Mouse (Mus musculus): Measurements from ENCODE around the gene Speer4e. TPM values are rescaled to one million over a fixed set of nuclear protein-coding genes. Genes with fewer than 3 reads are reported as not detected.
"Not testable (repeated sequence)": the region's sequence is repeated elsewhere in the genome, so short reads cannot be mapped to it uniquely, and the experiment has no call there.

The Speer4e gene
- polyA plus RNA-seq, 2 experiments, result not detected

DNA sequence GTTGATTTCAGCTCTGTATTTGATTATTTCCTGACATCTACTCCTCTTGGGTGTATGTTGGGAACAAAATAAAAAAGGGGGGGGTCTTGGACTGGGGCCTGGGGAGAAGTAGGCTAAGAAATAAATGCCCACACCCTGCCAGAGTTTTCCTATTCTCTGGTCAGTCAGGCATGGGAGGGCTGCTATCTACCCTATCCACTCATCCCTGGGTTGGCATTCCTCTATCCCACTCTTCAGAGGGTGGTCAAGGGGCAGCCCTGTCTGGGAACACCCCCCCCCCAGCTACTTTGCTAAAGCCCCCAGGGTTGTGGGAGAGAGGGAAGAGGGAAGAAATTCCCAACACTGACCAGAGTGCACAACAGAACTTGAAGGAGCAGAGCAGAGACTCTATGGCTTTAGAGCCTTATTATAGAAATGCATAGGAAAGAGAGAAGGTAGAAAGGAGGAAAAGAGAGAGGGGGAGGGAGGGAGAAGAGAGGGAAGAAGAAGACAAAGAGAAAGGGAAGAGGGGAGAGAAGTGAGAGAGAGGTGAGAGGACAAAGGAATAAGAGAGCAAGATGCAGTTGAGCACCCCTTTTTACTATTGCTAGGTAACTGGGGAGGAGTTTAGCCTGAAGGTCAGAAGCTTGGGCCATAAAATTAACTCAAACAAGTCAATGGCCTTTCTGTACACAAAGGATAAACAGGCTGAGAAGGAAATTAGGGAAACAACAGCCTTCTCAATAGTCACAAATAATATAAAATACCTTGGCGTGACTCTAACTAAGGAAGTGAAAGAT, 17.9 kb upstream of the Speer4e start:
- H3K27me3 ChIP-seq (ENCODE audit: control insufficient read depth, insufficient read depth, low read length); ATAC-seq (ENCODE audit: insufficient read depth): not testable (repeated sequence)

GRCm38 (mm10) chr5:14953587-14953986, 15.4 kb upstream of the Speer4e start:
- H3K36me3 ChIP-seq (replicated peaks; ENCODE audit: control insufficient read depth, insufficient read depth, low read depth); ATAC-seq (ENCODE audit: insufficient read depth); H3K4me2 ChIP-seq (ENCODE audit: low read depth); H3K27ac ChIP-seq; H3K9me3 ChIP-seq (ENCODE audit: control insufficient read depth, low read length); H3K27me3 ChIP-seq (ENCODE audit: control insufficient read depth, insufficient read depth, low read length); DNase-seq (ENCODE audit: low read depth in 3 of 3, low spot score in 3 of 3); H3K4me3 ChIP-seq (ENCODE audit: insufficient read depth in 1 of 2, low read depth in 2 of 2, low read length in 2 of 2); H3K4me1 ChIP-seq (replicated peaks; ENCODE audit: control insufficient read depth in 2 of 2, insufficient read depth in 2 of 2, low read length in 1 of 2); H3K9ac ChIP-seq (replicated peaks): not testable (repeated sequence)

More for the DNA sequence above, 17.9 kb upstream of the Speer4e start:
- H3K4me3 ChIP-seq (ENCODE audit: insufficient read depth in 1 of 2, low read depth in 2 of 2, low read length in 2 of 2); H3K4me2 ChIP-seq (ENCODE audit: low read depth); H3K36me3 ChIP-seq (replicated peaks; ENCODE audit: control insufficient read depth, insufficient read depth, low read depth); H3K4me1 ChIP-seq (replicated peaks; ENCODE audit: control insufficient read depth in 2 of 2, insufficient read depth in 2 of 2, low read length in 1 of 2); H3K9me3 ChIP-seq (ENCODE audit: control insufficient read depth, low read length); H3K27ac ChIP-seq; DNase-seq (ENCODE audit: low read depth in 3 of 3, low spot score in 3 of 3); H3K9ac ChIP-seq (replicated peaks): not testable (repeated sequence)
- WGBS (ENCODE audit: insufficient replicate concordance), result 57% methylated on average over 1 of the region's 1 CpGs

DNA sequence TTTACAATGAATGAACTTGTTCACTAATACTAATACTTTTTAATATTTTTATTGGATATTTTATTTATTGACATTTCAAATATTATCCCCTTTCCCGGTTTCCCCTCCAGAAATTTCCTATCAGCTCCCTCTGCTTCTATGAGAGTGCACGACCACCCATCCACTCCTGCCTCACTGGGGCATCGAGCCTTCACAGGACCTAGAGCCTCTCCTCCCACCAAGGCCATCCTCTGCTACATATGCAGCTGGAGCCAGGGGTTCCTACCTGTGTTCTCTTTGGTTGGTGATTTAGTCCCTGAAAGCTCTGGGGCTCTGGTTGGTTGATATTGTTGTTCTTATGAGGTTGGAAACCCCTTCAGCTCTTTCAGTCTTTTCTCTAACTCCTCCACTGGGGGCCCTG, 14.5 kb upstream of the Speer4e start:
- not testable (repeated sequence) for H3K4me1 ChIP-seq (replicated peaks; ENCODE audit: control insufficient read depth in 2 of 2, insufficient read depth in 2 of 2, low read length in 1 of 2); H3K9me3 ChIP-seq (ENCODE audit: control insufficient read depth, low read length); ATAC-seq (ENCODE audit: insufficient read depth); H3K36me3 ChIP-seq (replicated peaks; ENCODE audit: control insufficient read depth, insufficient read depth, low read depth); H3K27ac ChIP-seq; H3K27me3 ChIP-seq (ENCODE audit: control insufficient read depth, insufficient read depth, low read length); DNase-seq (ENCODE audit: low read depth in 3 of 3, low spot score in 3 of 3); H3K9ac ChIP-seq (replicated peaks); H3K4me3 ChIP-seq (ENCODE audit: insufficient read depth in 1 of 2, low read depth in 2 of 2, low read length in 2 of 2); H3K4me2 ChIP-seq (ENCODE audit: low read depth)
- 42% methylated on average over 3 of the region's 3 CpGs for WGBS (ENCODE audit: insufficient replicate concordance)

DNA sequence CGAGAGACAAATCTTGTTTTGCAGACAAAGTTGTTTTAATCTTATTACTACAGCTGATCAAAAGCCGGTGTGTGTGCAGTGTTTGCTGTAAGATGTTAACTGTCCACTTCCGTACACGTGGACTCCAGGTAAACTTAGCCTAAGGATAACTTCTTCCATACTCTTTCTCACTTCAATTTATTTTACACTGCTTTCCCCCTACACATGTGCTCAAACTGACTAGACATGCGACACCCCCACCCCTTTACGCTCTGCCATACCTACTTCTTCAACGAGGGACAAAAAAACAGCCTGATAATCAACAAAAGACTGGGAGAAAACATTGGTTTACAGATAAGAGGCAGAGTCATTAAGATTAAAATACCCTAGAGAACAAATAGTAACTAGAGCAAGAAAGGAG, 13.6 kb upstream of the Speer4e start:
- H3K27me3 ChIP-seq (ENCODE audit: control insufficient read depth, insufficient read depth, low read length), result not testable (repeated sequence)

GRCm38 (mm10) chr5:14947482-14948198, 9.4 kb upstream of the Speer4e start:
- not testable (repeated sequence) for H3K27ac ChIP-seq; H3K4me1 ChIP-seq (replicated peaks; ENCODE audit: control insufficient read depth in 2 of 2, insufficient read depth in 2 of 2, low read length in 1 of 2); DNase-seq (ENCODE audit: low read depth in 3 of 3, low spot score in 3 of 3); ATAC-seq (ENCODE audit: insufficient read depth); H3K4me2 ChIP-seq (ENCODE audit: low read depth); H3K4me3 ChIP-seq (ENCODE audit: insufficient read depth in 1 of 2, low read depth in 2 of 2, low read length in 2 of 2); H3K9ac ChIP-seq (replicated peaks); H3K27me3 ChIP-seq (ENCODE audit: control insufficient read depth, insufficient read depth, low read length); H3K9me3 ChIP-seq (ENCODE audit: control insufficient read depth, low read length); H3K36me3 ChIP-seq (replicated peaks; ENCODE audit: control insufficient read depth, insufficient read depth, low read depth)
- WGBS (ENCODE audit: insufficient replicate concordance), result 38% methylated on average over 4 of the region's 4 CpGs

More for the DNA sequence above, 13.6 kb upstream of the Speer4e start:
- H3K9me3 ChIP-seq (ENCODE audit: control insufficient read depth, low read length); H3K4me2 ChIP-seq (ENCODE audit: low read depth); H3K27ac ChIP-seq; H3K4me3 ChIP-seq (ENCODE audit: insufficient read depth in 1 of 2, low read depth in 2 of 2, low read length in 2 of 2); DNase-seq (ENCODE audit: low read depth in 3 of 3, low spot score in 3 of 3); H3K4me1 ChIP-seq (replicated peaks; ENCODE audit: control insufficient read depth in 2 of 2, insufficient read depth in 2 of 2, low read length in 1 of 2); H3K9ac ChIP-seq (replicated peaks); H3K36me3 ChIP-seq (replicated peaks; ENCODE audit: control insufficient read depth, insufficient read depth, low read depth); ATAC-seq (ENCODE audit: insufficient read depth): not testable (repeated sequence)
- 55% methylated on average over 7 of the region's 7 CpGs for WGBS (ENCODE audit: insufficient replicate concordance)

GRCm38 (mm10) chr5:14945524-14945923, 7.3 kb upstream of the Speer4e start:
- not testable (repeated sequence) for H3K9me3 ChIP-seq (ENCODE audit: control insufficient read depth, low read length); H3K4me2 ChIP-seq (ENCODE audit: low read depth); H3K27ac ChIP-seq; H3K4me1 ChIP-seq (replicated peaks; ENCODE audit: control insufficient read depth in 2 of 2, insufficient read depth in 2 of 2, low read length in 1 of 2); H3K27me3 ChIP-seq (ENCODE audit: control insufficient read depth, insufficient read depth, low read length); H3K9ac ChIP-seq (replicated peaks); DNase-seq (ENCODE audit: low read depth in 3 of 3, low spot score in 3 of 3); H3K4me3 ChIP-seq (ENCODE audit: insufficient read depth in 1 of 2, low read depth in 2 of 2, low read length in 2 of 2); ATAC-seq (ENCODE audit: insufficient read depth); H3K36me3 ChIP-seq (replicated peaks; ENCODE audit: control insufficient read depth, insufficient read depth, low read depth)
- 38% methylated on average over 4 of the region's 4 CpGs for WGBS (ENCODE audit: insufficient replicate concordance)

DNA sequence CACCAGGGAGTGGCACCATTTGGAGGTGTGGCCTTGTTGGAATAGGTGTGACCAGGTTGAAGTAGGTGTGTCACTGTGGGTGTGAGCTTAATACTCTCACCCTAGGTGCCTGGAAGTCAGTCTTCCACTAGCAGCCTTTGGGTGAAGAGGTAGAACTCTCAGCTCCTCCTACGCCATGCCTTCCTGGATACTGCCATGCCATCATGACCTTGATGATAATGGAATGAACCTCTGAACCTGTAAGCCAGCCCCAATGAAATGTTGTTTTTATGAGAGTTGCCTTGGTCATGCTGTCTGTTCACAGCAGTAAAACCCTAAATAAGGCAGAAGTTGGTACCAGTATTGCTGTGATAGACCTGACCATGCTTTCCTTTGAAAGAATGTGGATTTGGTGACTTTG, 2.8 kb upstream of the Speer4e start:
- not testable (repeated sequence) for H3K4me3 ChIP-seq (ENCODE audit: insufficient read depth in 1 of 2, low read depth in 2 of 2, low read length in 2 of 2); H3K27me3 ChIP-seq (ENCODE audit: control insufficient read depth, insufficient read depth, low read length); DNase-seq (ENCODE audit: low read depth in 3 of 3, low spot score in 3 of 3); H3K9ac ChIP-seq (replicated peaks); ATAC-seq (ENCODE audit: insufficient read depth); H3K9me3 ChIP-seq (ENCODE audit: control insufficient read depth, low read length); H3K4me2 ChIP-seq (ENCODE audit: low read depth); H3K36me3 ChIP-seq (replicated peaks; ENCODE audit: control insufficient read depth, insufficient read depth, low read depth); H3K4me1 ChIP-seq (replicated peaks; ENCODE audit: control insufficient read depth in 2 of 2, insufficient read depth in 2 of 2, low read length in 1 of 2); H3K27ac ChIP-seq
- WGBS (ENCODE audit: insufficient replicate concordance), result 52% methylated on average over 1 of the region's 1 CpGs

DNA sequence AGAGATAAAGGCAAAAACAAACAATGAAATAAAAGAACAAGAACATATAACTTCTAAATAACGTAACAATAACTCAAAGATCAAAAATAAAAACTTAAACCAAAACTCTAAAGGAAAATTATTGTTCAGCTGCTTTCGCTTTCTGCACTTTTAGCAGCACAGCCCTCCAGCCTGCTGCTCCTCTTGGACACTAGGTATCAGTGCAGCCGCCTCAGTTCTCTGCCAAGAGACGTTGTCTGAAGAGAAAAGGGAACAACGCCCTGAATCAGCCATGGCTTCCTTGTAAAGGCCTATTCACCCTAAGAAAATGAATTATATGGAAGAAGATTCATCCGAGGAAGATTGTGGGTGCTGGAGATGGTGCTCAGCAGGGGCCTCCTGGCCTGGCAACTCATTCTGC, 4.5 kb downstream of the Speer4e start:
- ATAC-seq (ENCODE audit: insufficient read depth); DNase-seq (ENCODE audit: low read depth in 3 of 3, low spot score in 3 of 3); H3K9me3 ChIP-seq (ENCODE audit: control insufficient read depth, low read length); H3K36me3 ChIP-seq (replicated peaks; ENCODE audit: control insufficient read depth, insufficient read depth, low read depth); H3K4me3 ChIP-seq (ENCODE audit: insufficient read depth in 1 of 2, low read depth in 2 of 2, low read length in 2 of 2); H3K9ac ChIP-seq (replicated peaks); H3K27me3 ChIP-seq (ENCODE audit: control insufficient read depth, insufficient read depth, low read length); H3K4me2 ChIP-seq (ENCODE audit: low read depth); H3K27ac ChIP-seq; H3K4me1 ChIP-seq (replicated peaks; ENCODE audit: control insufficient read depth in 2 of 2, insufficient read depth in 2 of 2, low read length in 1 of 2): not testable (repeated sequence)
- 50% methylated on average over 5 of the region's 6 CpGs for WGBS (ENCODE audit: insufficient replicate concordance)

All from liver, embryonic 14.5 days (tissue).